Mouse (Mus musculus) c-Kit-positive CD71-positive TER-119-positive erythroid progenitor cells, embryonic 14.5 days (primary cell): ENCODE results near the gene Acat2.
"Not testable (repeated sequence)": the region's sequence is repeated elsewhere in the genome, so short reads cannot be mapped to it uniquely, and the experiment has no call there.

Experiments
- DNase-seq: peaks from one replicate; pipeline ENCODE4 v3.0.0-alpha.2; 2013; ENCODE audit warnings: low spot score

Gene Acat2

GRCm38 (mm10) chr17:12959377-12959776 is 1.2 kb downstream of the Acat2 start:
- not testable (repeated sequence) for DNase-seq

DNA sequence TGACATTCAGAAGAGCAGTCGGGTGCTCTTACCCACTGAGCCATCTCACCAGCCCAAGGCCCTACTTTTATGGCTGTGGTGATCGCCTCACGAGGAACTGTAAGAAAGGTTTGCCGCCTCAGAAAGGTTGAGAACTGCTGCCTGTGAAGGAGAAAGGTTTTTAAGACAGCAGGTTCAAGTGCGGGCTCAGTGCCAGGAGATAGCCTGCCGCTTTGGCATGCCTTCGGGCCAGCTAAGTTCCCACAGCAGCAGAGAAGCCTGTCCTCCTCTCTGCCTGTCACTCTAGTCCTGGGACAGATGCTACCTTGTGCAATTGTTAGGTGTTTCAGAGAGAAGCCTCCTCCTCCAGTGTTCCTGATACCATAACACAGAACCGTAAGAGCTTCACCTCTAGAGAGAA is 3.9 kb downstream of the Acat2 start:
- DNase-seq: no peak

- no peak for DNase-seq
Observed at GRCm38 (mm10) chr17:12949669-12950068, 10.9 kb downstream of the Acat2 start.

DNA sequence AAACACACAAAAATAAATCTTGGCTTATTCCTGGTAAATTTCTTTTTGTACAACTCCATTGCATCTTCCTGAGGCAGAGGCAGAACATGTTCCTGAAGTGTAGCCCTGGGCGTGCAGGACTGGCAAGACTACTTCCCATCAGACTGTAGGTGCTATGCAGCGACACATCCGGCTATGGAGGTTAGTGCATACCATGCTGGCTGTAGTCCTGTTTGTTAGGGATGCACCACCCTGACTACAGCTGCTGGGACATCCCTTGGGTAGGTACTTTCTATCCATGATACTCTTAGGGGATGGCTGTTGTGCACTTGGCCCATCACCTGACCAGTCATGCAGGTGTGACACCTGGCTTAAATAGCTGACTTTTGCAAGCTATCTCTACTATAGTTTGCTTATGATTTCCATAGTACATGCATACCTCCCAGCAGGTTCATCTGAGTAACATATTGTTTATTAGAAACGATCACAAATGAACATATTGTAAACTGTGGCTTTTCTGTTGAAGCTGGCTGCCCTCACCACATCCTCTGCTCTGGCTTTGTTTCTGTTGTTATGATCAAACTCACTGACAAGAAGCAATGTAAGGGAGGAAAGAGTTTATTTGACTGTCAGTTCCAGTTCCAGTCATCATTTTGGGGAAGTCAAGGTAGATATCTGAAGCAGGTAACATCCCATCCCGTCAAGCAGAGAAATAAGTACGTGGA is 17.9 kb downstream of the Acat2 start:
- DNase-seq: no peak

DNA sequence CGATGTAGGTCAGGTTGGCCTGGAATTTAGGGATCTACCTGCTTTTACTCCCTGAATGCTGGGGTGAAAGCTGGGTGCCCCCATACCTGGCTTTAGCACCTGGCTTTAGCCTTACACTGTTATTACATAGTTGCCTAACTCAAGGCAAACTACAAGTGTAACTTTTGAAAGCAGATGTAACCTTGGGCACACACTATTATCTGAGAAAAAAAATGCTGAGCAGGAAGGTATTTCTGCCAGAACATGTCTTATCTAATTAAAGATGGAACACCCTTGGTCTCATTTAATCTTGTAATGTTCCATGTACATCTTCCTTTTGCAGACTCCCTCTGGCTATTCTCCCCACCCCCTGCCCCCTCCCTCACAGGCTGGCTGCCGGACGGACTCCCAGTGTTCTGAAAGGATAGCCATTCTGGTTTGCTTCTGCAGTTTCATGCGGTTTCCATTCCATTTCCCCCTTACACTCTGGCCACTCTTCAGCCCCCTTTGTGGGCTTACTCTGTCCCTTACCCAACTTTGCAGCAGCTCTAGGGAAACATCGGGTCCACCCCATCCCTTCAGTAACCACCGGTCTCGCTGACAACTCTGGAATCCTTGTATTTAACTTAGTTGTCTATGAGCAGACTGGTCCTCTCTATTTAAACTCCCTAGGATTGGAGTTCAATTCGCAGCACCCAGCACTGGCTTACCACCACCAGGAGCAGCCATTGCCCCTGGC is 18.8 kb downstream of the Acat2 start:
- DNase-seq: no peak

DNA sequence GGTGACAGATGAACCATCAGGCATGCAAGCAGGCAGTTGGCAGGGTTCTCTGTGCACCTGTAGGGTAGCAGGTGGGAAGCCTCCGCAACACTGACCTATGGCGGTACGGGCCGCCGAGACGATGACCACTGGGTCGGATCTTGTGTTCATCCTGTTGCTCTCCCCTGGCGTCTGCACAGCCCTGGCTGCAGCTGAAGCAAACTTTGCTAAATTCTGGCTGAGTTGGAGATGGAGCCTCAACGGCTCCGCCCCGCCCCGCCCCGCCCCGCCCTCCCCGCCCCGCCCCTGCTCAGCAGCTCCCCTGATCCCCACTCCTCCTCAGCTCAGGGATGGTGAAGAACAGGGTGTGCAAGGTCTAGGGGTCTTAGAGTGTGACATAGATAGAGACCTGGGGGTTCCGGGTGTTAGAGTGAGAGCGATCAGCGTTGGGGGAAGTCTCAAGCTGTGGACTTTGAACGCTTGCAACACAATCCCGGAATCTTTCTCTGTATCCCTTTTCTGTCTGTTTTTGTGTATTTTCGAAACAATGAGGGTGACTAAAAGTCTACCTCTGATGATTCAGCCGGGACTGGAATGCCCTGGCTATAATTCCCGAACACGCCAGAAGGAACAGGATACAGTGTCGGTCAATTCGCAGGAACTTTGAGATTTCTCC is 20.3 kb downstream of the Acat2 start, which contains the start of gene Acat3:
TSS of gene Acat3 (minus strand) at position 450 of the 655 bp plus-strand sequence.
- DNase-seq: no peak

- DNase-seq: not testable (repeated sequence)
Observed at GRCm38 (mm10) chr17:12939377-12940148, 21.0 kb downstream of the Acat2 start.

DNA sequence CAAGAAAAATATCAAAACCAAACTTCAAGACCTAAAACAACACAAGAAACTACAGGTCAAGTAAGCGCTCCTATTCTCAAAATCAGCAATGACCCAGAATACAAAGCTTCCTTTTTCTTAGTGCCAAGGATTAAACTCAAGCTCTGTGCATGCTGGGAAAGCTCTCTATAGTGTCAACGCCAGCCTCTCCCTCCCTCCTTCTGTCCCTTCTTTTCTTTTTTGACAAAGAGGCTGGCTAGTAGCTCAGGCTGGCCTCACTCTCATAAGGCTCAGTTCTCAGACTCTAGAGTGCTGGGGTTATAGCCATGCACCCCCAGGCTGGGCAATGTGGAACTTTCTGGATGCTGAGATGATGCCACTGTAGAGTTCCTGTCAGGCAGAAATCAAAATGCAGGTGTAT is 22.5 kb downstream of the Acat2 start:
- DNase-seq: no peak

DNA sequence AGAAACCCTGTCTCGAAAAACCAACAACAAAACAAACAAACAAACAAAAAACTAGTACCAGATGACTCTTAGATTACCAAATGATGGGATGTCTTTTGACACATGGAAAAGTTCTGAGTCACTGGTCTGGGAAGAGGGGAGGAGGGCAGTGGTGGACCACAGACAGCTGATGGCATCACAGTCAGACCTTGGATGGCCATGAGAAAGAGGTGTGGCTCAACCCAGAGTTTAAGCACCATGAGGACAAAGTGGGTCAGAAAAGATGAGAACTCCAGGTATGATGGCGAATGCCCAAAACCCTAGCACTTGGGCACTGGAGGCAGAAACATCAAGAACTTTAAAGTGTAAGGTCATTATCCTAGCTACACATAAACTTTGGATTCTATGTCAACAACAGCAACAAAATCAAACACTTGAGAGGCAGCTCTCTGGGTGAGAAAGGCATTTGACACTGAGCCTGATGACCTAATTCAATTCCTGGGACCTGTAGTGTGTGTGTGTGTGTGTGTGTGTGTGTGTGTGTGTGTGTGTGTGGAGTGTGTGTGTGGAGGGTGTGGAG is 23.1 kb downstream of the Acat2 start:
- no peak for DNase-seq

- DNase-seq: no peak
Observed at GRCm38 (mm10) chr17:12935719-12936118, 24.8 kb downstream of the Acat2 start.

DNA sequence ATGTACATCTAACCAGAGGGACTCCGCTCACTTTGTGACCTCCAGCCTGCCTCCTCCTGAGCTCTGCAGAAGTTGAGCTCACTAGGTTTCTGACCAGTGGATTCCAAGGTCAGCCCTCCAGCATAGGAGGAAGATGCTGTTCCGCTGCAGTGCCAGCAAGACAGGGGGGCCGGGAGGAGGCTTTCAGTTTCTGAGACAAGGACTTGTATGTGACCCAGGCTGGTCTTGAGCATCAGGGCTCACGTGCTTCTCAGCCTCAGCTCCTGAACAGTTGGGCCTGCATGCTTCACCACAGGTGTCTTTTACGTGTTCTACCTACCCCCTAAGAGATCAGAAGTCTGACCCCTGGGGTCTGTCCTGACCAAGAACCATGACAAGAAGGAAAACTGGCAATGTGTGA is 29.0 kb downstream of the Acat2 start:
- not testable (repeated sequence) for DNase-seq

GRCm38 (mm10) chr17:12925703-12926180 is 34.8 kb downstream of the Acat2 start:
- DNase-seq: no peak

DNA sequence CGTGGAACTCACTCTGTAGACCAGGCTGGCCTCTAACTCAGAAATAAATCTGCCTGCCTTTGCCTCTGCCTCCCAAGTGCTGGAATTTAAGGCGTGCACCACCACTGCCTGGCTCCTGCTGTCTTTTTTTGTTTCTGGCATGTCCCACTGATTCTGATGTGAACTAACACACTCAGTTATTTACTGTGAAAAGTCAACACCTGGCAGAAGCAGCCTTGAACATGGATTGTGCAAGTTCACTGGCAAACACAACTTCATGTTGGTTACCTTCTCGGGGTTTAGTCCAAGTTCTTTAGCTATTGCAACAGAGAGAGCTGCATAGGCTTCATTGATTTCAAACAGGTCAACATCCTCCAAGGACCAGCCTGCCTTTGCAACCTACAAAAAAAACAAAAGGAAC is 35.5 kb downstream of the Acat2 start:
- DNase-seq: no peak

- no peak for DNase-seq
Observed at GRCm38 (mm10) chr17:12921073-12921472, 39.5 kb downstream of the Acat2 start.

- peak; percentile 78 for DNase-seq
Observed at GRCm38 (mm10) chr17:12916588-12917380, 43.8 kb downstream of the Acat2 start.

DNA sequence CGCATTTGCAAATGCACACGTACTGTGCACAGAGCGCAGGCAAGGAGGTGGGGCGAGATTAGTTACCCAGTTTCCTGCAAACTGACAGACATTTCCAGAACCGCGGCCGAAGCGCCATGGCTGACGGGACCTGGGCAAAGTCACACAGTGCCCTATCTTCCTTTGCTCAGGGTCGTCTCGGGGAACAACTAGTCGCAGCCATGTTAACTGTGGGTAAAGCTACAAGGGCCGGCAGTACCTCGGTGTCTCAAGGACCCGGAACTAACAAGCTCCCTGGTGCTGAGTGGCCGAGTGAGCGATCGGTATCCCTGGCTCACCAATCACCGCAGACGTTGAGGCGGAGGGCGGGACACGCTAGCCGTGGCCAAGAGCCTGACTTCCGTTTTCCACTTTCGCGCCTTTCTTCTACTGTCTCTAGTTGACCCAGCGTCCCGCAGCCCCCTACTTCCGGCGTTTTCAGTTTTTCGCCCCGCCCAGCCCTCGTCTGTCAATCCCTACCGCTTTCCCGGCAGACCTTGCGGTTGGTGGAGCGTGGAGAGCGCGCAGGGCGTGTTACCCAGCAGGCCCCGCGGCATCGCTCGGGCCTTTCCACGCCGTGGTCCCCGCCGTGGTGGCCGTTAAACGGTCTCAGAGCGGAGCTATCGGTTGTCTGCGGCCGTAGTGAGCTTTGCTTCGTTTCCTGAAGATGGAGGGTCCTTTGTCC is 44.5 kb downstream of the Acat2 start, which contains the start of gene Mrpl18:
TSS of gene Mrpl18 (minus strand) at position 465 of the 703 bp plus-strand sequence.
- peak; percentile 99 for DNase-seq

DNA sequence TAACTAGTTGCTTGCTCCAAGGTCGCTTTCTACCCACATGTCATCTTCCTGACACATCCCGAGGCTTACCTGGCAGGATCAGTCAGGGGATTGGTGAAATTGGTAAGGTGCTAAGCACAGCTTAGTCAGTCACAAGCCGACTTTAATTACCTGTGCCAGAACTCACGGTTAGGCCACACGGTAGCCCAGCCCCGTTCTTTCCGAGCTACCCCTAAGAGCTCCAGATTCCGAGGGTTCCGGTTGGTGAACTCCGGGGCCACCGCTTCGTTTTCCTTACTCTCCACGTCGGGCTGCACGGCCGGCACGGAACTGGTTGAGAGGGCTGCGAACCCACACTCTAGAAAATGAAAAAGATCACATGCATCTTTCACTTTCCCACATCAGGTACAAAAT is 45.1 kb downstream of the Acat2 start, which contains the start of gene Tcp1:
TSS of gene Tcp1 (plus strand) at position 214 of the 393 bp plus-strand sequence.
- DNase-seq: peak; percentile 39

DNA sequence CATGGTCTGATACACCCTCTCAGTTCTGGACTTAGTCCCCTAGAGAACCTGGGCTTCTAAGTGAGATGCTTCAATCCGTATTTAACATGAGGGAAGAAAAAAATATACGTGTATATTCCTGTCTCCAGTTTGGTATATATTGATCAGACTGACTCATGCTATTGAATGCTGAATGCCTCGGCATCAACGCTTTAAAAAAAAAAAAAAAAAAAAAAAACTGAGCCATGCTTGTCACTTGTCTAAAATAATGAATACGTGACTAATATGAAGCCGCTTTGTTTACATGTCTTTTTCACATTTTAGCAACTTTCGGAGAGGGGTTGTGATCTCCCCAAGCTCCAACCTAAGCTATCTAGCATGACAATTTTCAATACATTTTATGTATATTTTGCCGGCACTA is 50.2 kb downstream of the Acat2 start:
- no peak for DNase-seq

DNA sequence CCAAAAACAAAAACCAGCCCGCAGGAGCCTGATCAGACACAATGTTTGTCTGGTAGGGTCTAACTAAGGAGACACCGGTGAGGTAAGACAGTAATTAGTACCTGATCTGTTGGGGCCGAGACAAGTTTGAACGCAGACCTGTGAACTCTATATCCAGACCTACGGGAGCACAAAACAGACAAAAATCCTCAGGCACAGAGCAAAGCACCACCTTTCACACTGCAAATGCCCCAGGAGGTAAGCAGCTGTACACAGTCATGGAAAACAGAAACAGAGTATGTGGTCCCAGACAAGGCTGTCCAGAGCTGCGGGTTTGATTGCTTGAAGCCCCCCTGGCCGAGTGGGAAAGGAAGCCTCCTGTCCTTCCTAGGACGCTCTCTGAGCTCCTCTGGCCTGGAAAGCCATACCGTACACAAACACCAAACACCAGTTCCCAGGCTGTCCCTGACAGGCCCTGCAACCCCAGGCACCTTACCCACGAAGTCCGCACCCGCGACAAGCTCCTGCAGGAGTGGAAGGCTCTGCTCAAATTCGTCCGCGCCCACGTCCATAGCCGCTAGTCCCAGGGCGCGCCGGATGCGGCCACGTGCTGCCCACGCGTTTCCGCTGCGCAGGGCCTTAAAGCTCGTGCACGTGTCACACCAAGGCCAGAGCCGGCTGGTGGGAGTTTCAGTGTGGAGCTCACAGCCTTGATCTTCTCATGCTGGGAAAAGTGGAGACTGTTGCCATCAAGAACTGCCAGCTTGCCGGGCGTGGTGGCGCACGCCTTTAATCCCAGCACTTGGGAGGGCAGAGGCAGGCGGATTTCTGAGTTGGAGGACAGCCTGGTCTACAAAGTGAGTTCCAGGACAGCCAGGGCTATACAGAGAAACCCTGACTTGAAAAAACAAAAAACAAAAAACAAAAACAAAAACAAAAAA is 50.9 kb downstream of the Acat2 start, which contains the start of gene Pnldc1:
TSS of gene Pnldc1 (minus strand) at position 870 of the 920 bp plus-strand sequence.
- DNase-seq: no peak
